Mouse (Mus musculus): Measurements from ENCODE around the gene Podxl2.

GRCm38 (mm10) chr6:88794561-88794971 lies 80.3 kb downstream of the Podxl2 start:
- TF ChIP-seq MAX (IDR thresholded peaks at IDR 0.05; ENCODE audit: low read depth) (no peak), MYOD1 (IDR thresholded peaks at IDR 0.05; ENCODE audit: control insufficient read depth in 1 of 3, insufficient read length in 2 of 3, low read depth in 2 of 3) (no peak), E2F4 (IDR thresholded peaks at IDR 0.05; ENCODE audit: insufficient read depth) (no peak), POLR2A (IDR thresholded peaks at IDR 0.05; ENCODE audit: insufficient read length, low read depth) (no peak), POLR2AphosphoS2 (IDR thresholded peaks at IDR 0.05; ENCODE audit: insufficient read length, low read depth) (no peak), USF1 (IDR thresholded peaks at IDR 0.05; ENCODE audit: low read depth) (peak; percentile 10)
